Mouse (Mus musculus) intestine, embryonic 15.5 days (tissue): ENCODE results near the gene Aldh4a1. TPM values are rescaled to one million over a fixed set of nuclear protein-coding genes. Genes with fewer than 3 reads are reported as not detected.
A peak's percentile ranks its signal among the peaks of the same experiment; 100 is the strongest.

Source experiments
- ATAC-seq: fragments of 200-750 bp; cut with Nextera tagmentation; 2 replicates; pipeline ENCODE4 v1.8.0; 2017; ENCODE audit warnings: moderate TSS enrichment, moderate library complexity
- H3K27ac ChIP-seq: fragments of 300-500 bp; sonication (generic); 2 replicates; pipeline ENCODE4 v1.5.1; 2015; ENCODE audit warnings: mild to moderate bottlenecking, inconsistent platforms
- H3K27me3 ChIP-seq: fragments of 300-500 bp; sonication (generic); replicated peaks from 2 replicates; pipeline ENCODE4 v1.6.1; 2015; ENCODE audit warnings: inconsistent platforms
- H3K36me3 ChIP-seq: fragments of 300-500 bp; sonication (generic); 2 replicates; pipeline ENCODE4 v1.6.1; 2015; ENCODE audit warnings: inconsistent platforms
- H3K4me1 ChIP-seq: fragments of 300-500 bp; sonication (generic); replicated peaks from 2 replicates; pipeline ENCODE4 v1.6.1; 2015; ENCODE audit warnings: inconsistent platforms
- H3K4me2 ChIP-seq: fragments of 300-500 bp; sonication (generic); replicated peaks from 2 replicates; pipeline ENCODE4 v1.6.1; 2015; ENCODE audit warnings: mild to moderate bottlenecking, inconsistent platforms
- H3K4me3 ChIP-seq: fragments of 300-500 bp; sonication (generic); replicated peaks from 2 replicates; pipeline ENCODE4 v1.5.1; 2015; ENCODE audit warnings: inconsistent platforms
- H3K9ac ChIP-seq: fragments of 300-500 bp; sonication (generic); 2 replicates; pipeline ENCODE4 v1.6.1; 2015; ENCODE audit warnings: inconsistent platforms
- H3K9me3 ChIP-seq: fragments of 300-500 bp; sonication (generic); 2 replicates; pipeline ENCODE4 v1.6.1; 2016; ENCODE audit warnings: inconsistent platforms
- WGBS: fragments of 180-500 bp; shearing (Covaris S2); methylation state at CpG from one replicate; pipeline ENCODE4 v1.1.7; 2015; 5-methylcytosine and 5-hydroxymethylcytosine counted together
- polyA plus RNA-seq: library from polyadenylated mRNA; unstranded; fragments of >200 nt; fragmentation: Nextera tagmentation; extraction: Ambion mirVana; gene quantifications from 2 replicates; pipeline ENCODE4 v1.2.1, GENCODE M21; 2015

Aldh4a1 gene
- polyA plus RNA-seq, 1 experiment from 2014 or later, result 14.4 TPM

GRCm38 (mm10) chr4:139580663-139581336 lies 41.9 kb upstream of the Aldh4a1 start:
- ATAC-seq, result peak; percentile 68
- WGBS, result 8% methylated on average over 15 of the region's 15 CpGs
- peak overlapping the region; percentile 13 for H3K4me3 ChIP-seq
- H3K9me3 ChIP-seq, result no peaks in the 10 kb centered on the region
- H3K36me3 ChIP-seq, result no peaks in the 10 kb centered on the region
- peak overlapping the region; percentile 89 for H3K27ac ChIP-seq
- peak overlapping the region; percentile 18; the same call in 1 of the 2 replicates for H3K9ac ChIP-seq
- H3K4me2 ChIP-seq, result peak overlapping the region; percentile 55
- peaks cover 72% of the 10 kb centered on the region for H3K4me1 ChIP-seq
- no peaks in the 10 kb centered on the region for H3K27me3 ChIP-seq

- Histone ChIP-seq H3K4me1 (peaks cover 70% of the 10 kb centered on the region), H3K4me3 (peak overlapping the region; percentile 13)
- 4% methylated on average over 6 of the region's 6 CpGs for WGBS
Observed at GRCm38 (mm10) chr4:139581427-139582051, 41.1 kb upstream of the Aldh4a1 start.

GRCm38 (mm10) chr4:139582346-139582745 lies 40.3 kb upstream of the Aldh4a1 start:
- no peak overlapping the region for H3K9ac ChIP-seq

More at GRCm38 (mm10) chr4:139581427-139582051, 41.1 kb upstream of the Aldh4a1 start:
- H3K36me3 ChIP-seq, result no peaks in the 10 kb centered on the region
- H3K9me3 ChIP-seq, result no peaks in the 10 kb centered on the region
- ATAC-seq, result peak; percentile 52
- peak overlapping the region; percentile 55 for H3K4me2 ChIP-seq
- H3K27me3 ChIP-seq, result no peaks in the 10 kb centered on the region
- H3K9ac ChIP-seq, result 0 out of 2 replicates have a peak overlapping the region, but pooled peaks have one; percentile 15
- peak overlapping the region; percentile 89 for H3K27ac ChIP-seq

GRCm38 (mm10) chr4:139582903-139583302 lies 39.8 kb upstream of the Aldh4a1 start:
- Histone ChIP-seq H3K27me3 (no peaks in the 10 kb centered on the region), H3K4me3 (no peak overlapping the region), H3K9ac (no peak overlapping the region), H3K4me2 (no peak overlapping the region), H3K4me1 (peaks cover 72% of the 10 kb centered on the region), H3K9me3 (no peaks in the 10 kb centered on the region), H3K36me3 (no peaks in the 10 kb centered on the region), H3K27ac (no peak overlapping the region)
- ATAC-seq, result no peak
- 72% methylated on average over 3 of the region's 3 CpGs for WGBS

More at GRCm38 (mm10) chr4:139582346-139582745, 40.3 kb upstream of the Aldh4a1 start:
- Histone ChIP-seq H3K36me3 (no peaks in the 10 kb centered on the region), H3K4me3 (no peak overlapping the region), H3K27ac (peak overlapping the region; percentile 18; the same call in 1 of the 2 replicates), H3K4me1 (peaks cover 66% of the 10 kb centered on the region), H3K27me3 (no peaks in the 10 kb centered on the region), H3K9me3 (no peaks in the 10 kb centered on the region), H3K4me2 (no peak overlapping the region)
- 65% methylated on average over 6 of the region's 6 CpGs for WGBS
- ATAC-seq, result no peak

GRCm38 (mm10) chr4:139583629-139584245 lies 38.9 kb upstream of the Aldh4a1 start:
- no peak for ATAC-seq
- WGBS, result 80% methylated on average over 11 of the region's 11 CpGs
- Histone ChIP-seq H3K4me2 (no peak overlapping the region), H3K27me3 (no peaks in the 10 kb centered on the region), H3K9me3 (no peaks in the 10 kb centered on the region), H3K27ac (no peak overlapping the region), H3K4me3 (no peak overlapping the region), H3K4me1 (peaks cover 73% of the 10 kb centered on the region), H3K9ac (no peak overlapping the region), H3K36me3 (no peaks in the 10 kb centered on the region)

GRCm38 (mm10) chr4:139584704-139585103 lies 38.0 kb upstream of the Aldh4a1 start:
- 80% methylated on average over 11 of the region's 11 CpGs for WGBS
- ATAC-seq, result no peak
- H3K4me1 ChIP-seq, result peaks cover 64% of the 10 kb centered on the region
- H3K36me3 ChIP-seq, result no peaks in the 10 kb centered on the region
- peak overlapping the region; percentile 29; the same call in 1 of the 2 replicates for H3K27ac ChIP-seq
- H3K9ac ChIP-seq, result no peak overlapping the region
- H3K27me3 ChIP-seq, result no peaks in the 10 kb centered on the region
- no peaks in the 10 kb centered on the region for H3K9me3 ChIP-seq
- H3K4me3 ChIP-seq, result no peak overlapping the region
- no peak overlapping the region for H3K4me2 ChIP-seq

- H3K9ac ChIP-seq, result no peak overlapping the region
- no peaks in the 10 kb centered on the region for H3K9me3 ChIP-seq
- no peak for ATAC-seq
- H3K4me2 ChIP-seq, result no peak overlapping the region
- no peak overlapping the region for H3K27ac ChIP-seq
- 71% methylated on average over 7 of the region's 7 CpGs for WGBS
- H3K27me3 ChIP-seq, result no peaks in the 10 kb centered on the region
- H3K36me3 ChIP-seq, result no peaks in the 10 kb centered on the region
- peaks cover 61% of the 10 kb centered on the region for H3K4me1 ChIP-seq
- H3K4me3 ChIP-seq, result no peak overlapping the region
Observed at GRCm38 (mm10) chr4:139585713-139586112, 37.0 kb upstream of the Aldh4a1 start.

GRCm38 (mm10) chr4:139587370-139587769 lies 35.3 kb upstream of the Aldh4a1 start:
- H3K4me3 ChIP-seq, result no peak overlapping the region
- no peak for ATAC-seq
- 78% methylated on average over 4 of the region's 4 CpGs for WGBS
- no peaks in the 10 kb centered on the region for H3K9me3 ChIP-seq
- H3K27me3 ChIP-seq, result no peaks in the 10 kb centered on the region
- peaks cover 45% of the 10 kb centered on the region for H3K4me1 ChIP-seq
- no peak overlapping the region for H3K9ac ChIP-seq
- no peaks in the 10 kb centered on the region for H3K36me3 ChIP-seq
- H3K4me2 ChIP-seq, result no peak overlapping the region
- no peak overlapping the region for H3K27ac ChIP-seq

GRCm38 (mm10) chr4:139587773-139588172 lies 34.9 kb upstream of the Aldh4a1 start:
- WGBS, result 81% methylated on average over 4 of the region's 4 CpGs
- H3K9ac ChIP-seq, result no peak overlapping the region

GRCm38 (mm10) chr4:139589351-139590027 lies 33.2 kb upstream of the Aldh4a1 start:
- Histone ChIP-seq H3K9me3 (no peaks in the 10 kb centered on the region), H3K36me3 (no peaks in the 10 kb centered on the region), H3K4me1 (peaks cover 39% of the 10 kb centered on the region), H3K27me3 (no peaks in the 10 kb centered on the region), H3K27ac (no peak overlapping the region), H3K4me3 (no peak overlapping the region), H3K9ac (no peak overlapping the region), H3K4me2 (no peak overlapping the region)
- no peak for ATAC-seq
- 73% methylated on average over 5 of the region's 5 CpGs for WGBS

More at GRCm38 (mm10) chr4:139587773-139588172, 34.9 kb upstream of the Aldh4a1 start:
- no peak for ATAC-seq
- no peaks in the 10 kb centered on the region for H3K9me3 ChIP-seq
- H3K36me3 ChIP-seq, result no peaks in the 10 kb centered on the region
- no peaks in the 10 kb centered on the region for H3K27me3 ChIP-seq
- no peak overlapping the region for H3K27ac ChIP-seq
- H3K4me1 ChIP-seq, result peaks cover 41% of the 10 kb centered on the region
- no peak overlapping the region for H3K4me2 ChIP-seq
- H3K4me3 ChIP-seq, result no peak overlapping the region

GRCm38 (mm10) chr4:139590446-139590845 lies 32.2 kb upstream of the Aldh4a1 start:
- H3K4me1 ChIP-seq, result peaks cover 34% of the 10 kb centered on the region
- H3K4me3 ChIP-seq, result no peak overlapping the region
- no peak overlapping the region for H3K4me2 ChIP-seq
- H3K9ac ChIP-seq, result no peak overlapping the region
- 44% methylated on average over 4 of the region's 4 CpGs for WGBS
- ATAC-seq, result no peak
- H3K27me3 ChIP-seq, result no peaks in the 10 kb centered on the region
- no peaks in the 10 kb centered on the region for H3K36me3 ChIP-seq
- no peak overlapping the region for H3K27ac ChIP-seq
- no peaks in the 10 kb centered on the region for H3K9me3 ChIP-seq

GRCm38 (mm10) chr4:139592895-139593294 lies 29.8 kb upstream of the Aldh4a1 start:
- H3K4me2 ChIP-seq, result no peak overlapping the region
- peaks cover 40% of the 10 kb centered on the region for H3K4me1 ChIP-seq
- H3K4me3 ChIP-seq, result no peak overlapping the region
- ATAC-seq, result no peak
- H3K9ac ChIP-seq, result no peak overlapping the region
- H3K27me3 ChIP-seq, result no peaks in the 10 kb centered on the region
- WGBS, result 76% methylated on average over 7 of the region's 7 CpGs
- H3K36me3 ChIP-seq, result no peaks in the 10 kb centered on the region
- no peaks in the 10 kb centered on the region for H3K9me3 ChIP-seq
- H3K27ac ChIP-seq, result no peak overlapping the region
